Mouse (Mus musculus): ENCODE measurements around the gene Cacng7. TPM values are rescaled to one million over a fixed set of nuclear protein-coding genes. Genes with fewer than 3 reads are reported as not detected.

Gene Cacng7
- polyA plus RNA-seq, 1 experiment from 2014 or later = 2.6 TPM

- Histone ChIP-seq H3K9ac (ENCODE audit: low read depth, low read length) (no peak overlapping the region), H3K36me3 (ENCODE audit: control insufficient read depth, insufficient read depth, low read length) (peaks cover 18% of the 10 kb centered on the region), H3K4me3 (ENCODE audit: low read length) (no peak overlapping the region), H3K27me3 (replicated peaks; ENCODE audit: control insufficient read depth, insufficient read depth, low read length) (no peaks in the 10 kb centered on the region), H3K27ac (ENCODE audit: low read depth, low read length) (no peak overlapping the region), H3K4me1 (ENCODE audit: control insufficient read depth, insufficient read depth, low read depth, low read length) (no peaks in the 10 kb centered on the region), H3K9me3 (ENCODE audit: control insufficient read depth, low read length) (no peaks in the 10 kb centered on the region), H3K4me2 (ENCODE audit: low read length) (no peak overlapping the region)
- no peak for ATAC-seq
- WGBS = 94% methylated on average over 9 of the region's 9 CpGs
These were observed 17.0 kb downstream of the Cacng7 start for GRCm38 (mm10) chr7:3349775-3350174.

GRCm38 (mm10) chr7:3351536-3351935, 18.8 kb downstream of the Cacng7 start:
- Histone ChIP-seq H3K4me2 (ENCODE audit: low read length) (no peak overlapping the region), H3K4me3 (ENCODE audit: low read length) (no peak overlapping the region), H3K9ac (ENCODE audit: low read depth, low read length) (no peak overlapping the region), H3K9me3 (ENCODE audit: control insufficient read depth, low read length) (no peaks in the 10 kb centered on the region), H3K36me3 (ENCODE audit: control insufficient read depth, insufficient read depth, low read length) (peaks cover 15% of the 10 kb centered on the region), H3K27ac (ENCODE audit: low read depth, low read length) (no peak overlapping the region), H3K27me3 (replicated peaks; ENCODE audit: control insufficient read depth, insufficient read depth, low read length) (no peaks in the 10 kb centered on the region), H3K4me1 (ENCODE audit: control insufficient read depth, insufficient read depth, low read depth, low read length) (no peaks in the 10 kb centered on the region)
- 93% methylated on average over 1 of the region's 1 CpGs for WGBS
- ATAC-seq = no peak

- no peaks in the 10 kb centered on the region for H3K27me3 ChIP-seq (replicated peaks; ENCODE audit: control insufficient read depth, insufficient read depth, low read length)
- H3K4me2 ChIP-seq (ENCODE audit: low read length) = no peak overlapping the region
- ATAC-seq = no peak
- no peak overlapping the region for H3K9ac ChIP-seq (ENCODE audit: low read depth, low read length)
- no peak overlapping the region for H3K27ac ChIP-seq (ENCODE audit: low read depth, low read length)
- no peak overlapping the region for H3K4me3 ChIP-seq (ENCODE audit: low read length)
- WGBS = 80% methylated on average over 6 of the region's 6 CpGs
- H3K9me3 ChIP-seq (ENCODE audit: control insufficient read depth, low read length) = no peaks in the 10 kb centered on the region
- peaks cover 10% of the 10 kb centered on the region for H3K36me3 ChIP-seq (ENCODE audit: control insufficient read depth, insufficient read depth, low read length)
- no peaks in the 10 kb centered on the region for H3K4me1 ChIP-seq (ENCODE audit: control insufficient read depth, insufficient read depth, low read depth, low read length)
These were observed 22.1 kb downstream of the Cacng7 start for GRCm38 (mm10) chr7:3354850-3355249.

GRCm38 (mm10) chr7:3360678-3361077, 27.9 kb downstream of the Cacng7 start:
- ATAC-seq = no peak
- Histone ChIP-seq H3K4me1 (ENCODE audit: control insufficient read depth, insufficient read depth, low read depth, low read length) (no peaks in the 10 kb centered on the region), H3K4me3 (ENCODE audit: low read length) (no peak overlapping the region), H3K9me3 (ENCODE audit: control insufficient read depth, low read length) (no peaks in the 10 kb centered on the region), H3K27me3 (replicated peaks; ENCODE audit: control insufficient read depth, insufficient read depth, low read length) (no peaks in the 10 kb centered on the region), H3K9ac (ENCODE audit: low read depth, low read length) (no peak overlapping the region), H3K36me3 (ENCODE audit: control insufficient read depth, insufficient read depth, low read length) (peaks cover 3% of the 10 kb centered on the region), H3K4me2 (ENCODE audit: low read length) (no peak overlapping the region), H3K27ac (ENCODE audit: low read depth, low read length) (no peak overlapping the region)
- WGBS = 83% methylated on average over 1 of the region's 1 CpGs

- H3K36me3 ChIP-seq (ENCODE audit: control insufficient read depth, insufficient read depth, low read length) = no peaks in the 10 kb centered on the region
- ATAC-seq = no peak
- no peak overlapping the region for H3K9ac ChIP-seq (ENCODE audit: low read depth, low read length)
- H3K4me1 ChIP-seq (ENCODE audit: control insufficient read depth, insufficient read depth, low read depth, low read length) = peaks cover 5% of the 10 kb centered on the region
- no peak overlapping the region for H3K4me2 ChIP-seq (ENCODE audit: low read length)
- no peak overlapping the region for H3K27ac ChIP-seq (ENCODE audit: low read depth, low read length)
- H3K27me3 ChIP-seq (replicated peaks; ENCODE audit: control insufficient read depth, insufficient read depth, low read length) = no peaks in the 10 kb centered on the region; the same call in 1 of the 2 replicates
- no peak overlapping the region for H3K4me3 ChIP-seq (ENCODE audit: low read length)
- WGBS = 40% methylated on average over 11 of the region's 11 CpGs
- no peaks in the 10 kb centered on the region for H3K9me3 ChIP-seq (ENCODE audit: control insufficient read depth, low read length)
These were observed 33.0 kb downstream of the Cacng7 start for GRCm38 (mm10) chr7:3365547-3366279.

GRCm38 (mm10) chr7:3366705-3367516, 34.2 kb downstream of the Cacng7 start:
- Histone ChIP-seq H3K36me3 (ENCODE audit: control insufficient read depth, insufficient read depth, low read length) (no peaks in the 10 kb centered on the region), H3K9me3 (ENCODE audit: control insufficient read depth, low read length) (no peaks in the 10 kb centered on the region), H3K9ac (ENCODE audit: low read depth, low read length) (no peak overlapping the region), H3K4me3 (ENCODE audit: low read length) (no peak overlapping the region), H3K4me2 (ENCODE audit: low read length) (no peak overlapping the region; the same call in none of the 2 replicates), H3K27ac (ENCODE audit: low read depth, low read length) (no peak overlapping the region), H3K4me1 (ENCODE audit: control insufficient read depth, insufficient read depth, low read depth, low read length) (peaks cover 5% of the 10 kb centered on the region), H3K27me3 (replicated peaks; ENCODE audit: control insufficient read depth, insufficient read depth, low read length) (no peaks in the 10 kb centered on the region; the same call in 1 of the 2 replicates)
- ATAC-seq = 0 out of 2 replicates have a peak, but pooled peaks have one; percentile 31
- WGBS = 26% methylated on average over 42 of the region's 42 CpGs

- ATAC-seq = peak; percentile 40; the same call in 1 of the 2 replicates
- no peaks in the 10 kb centered on the region for H3K9me3 ChIP-seq (ENCODE audit: control insufficient read depth, low read length)
- H3K9ac ChIP-seq (ENCODE audit: low read depth, low read length) = peak overlapping the region; percentile 42; the same call in 1 of the 2 replicates
- no peak overlapping the region for H3K4me3 ChIP-seq (ENCODE audit: low read length)
- H3K36me3 ChIP-seq (ENCODE audit: control insufficient read depth, insufficient read depth, low read length) = no peaks in the 10 kb centered on the region
- H3K27me3 ChIP-seq (replicated peaks; ENCODE audit: control insufficient read depth, insufficient read depth, low read length) = no peaks in the 10 kb centered on the region; the same call in 1 of the 2 replicates
- peak overlapping the region; percentile 32 for H3K4me2 ChIP-seq (ENCODE audit: low read length)
- H3K27ac ChIP-seq (ENCODE audit: low read depth, low read length) = no peak overlapping the region
- WGBS = 15% methylated on average over 11 of the region's 11 CpGs
- peaks cover 5% of the 10 kb centered on the region for H3K4me1 ChIP-seq (ENCODE audit: control insufficient read depth, insufficient read depth, low read depth, low read length)
These were observed 34.8 kb downstream of the Cacng7 start for GRCm38 (mm10) chr7:3367569-3367968.

- no peak overlapping the region for H3K4me3 ChIP-seq (ENCODE audit: low read length)
- H3K9ac ChIP-seq (ENCODE audit: low read depth, low read length) = no peak overlapping the region
- no peak overlapping the region for H3K27ac ChIP-seq (ENCODE audit: low read depth, low read length)
- H3K4me1 ChIP-seq (ENCODE audit: control insufficient read depth, insufficient read depth, low read depth, low read length) = peaks cover 5% of the 10 kb centered on the region
- ATAC-seq = 0 out of 2 replicates have a peak, but pooled peaks have one; percentile 26
- 39% methylated on average over 12 of the region's 12 CpGs for WGBS
- no peaks in the 10 kb centered on the region for H3K36me3 ChIP-seq (ENCODE audit: control insufficient read depth, insufficient read depth, low read length)
- no peaks in the 10 kb centered on the region; the same call in 1 of the 2 replicates for H3K27me3 ChIP-seq (replicated peaks; ENCODE audit: control insufficient read depth, insufficient read depth, low read length)
- H3K9me3 ChIP-seq (ENCODE audit: control insufficient read depth, low read length) = no peaks in the 10 kb centered on the region
- no peak overlapping the region for H3K4me2 ChIP-seq (ENCODE audit: low read length)
These were observed 35.6 kb downstream of the Cacng7 start for GRCm38 (mm10) chr7:3368311-3368710.

- WGBS = 69% methylated on average over 6 of the region's 6 CpGs
- no peak for ATAC-seq
These were observed 36.4 kb downstream of the Cacng7 start for GRCm38 (mm10) chr7:3369189-3369588.

More at GRCm38 (mm10) chr7:3369189-3369588, 36.4 kb downstream of the Cacng7 start:
- Histone ChIP-seq H3K36me3 (ENCODE audit: control insufficient read depth, insufficient read depth, low read length) (no peaks in the 10 kb centered on the region), H3K9ac (ENCODE audit: low read depth, low read length) (no peak overlapping the region), H3K4me3 (ENCODE audit: low read length) (no peak overlapping the region), H3K27me3 (replicated peaks; ENCODE audit: control insufficient read depth, insufficient read depth, low read length) (no peaks in the 10 kb centered on the region; the same call in 1 of the 2 replicates), H3K27ac (ENCODE audit: low read depth, low read length) (no peak overlapping the region), H3K4me1 (ENCODE audit: control insufficient read depth, insufficient read depth, low read depth, low read length) (peaks cover 5% of the 10 kb centered on the region), H3K4me2 (ENCODE audit: low read length) (no peak overlapping the region), H3K9me3 (ENCODE audit: control insufficient read depth, low read length) (no peaks in the 10 kb centered on the region)
